Mouse (Mus musculus) G1E (cell line): Measurements from ENCODE around the gene Ubp1. TPM values are rescaled to one million over a fixed set of nuclear protein-coding genes. Genes with fewer than 3 reads are reported as not detected.
A peak's percentile ranks its signal among the peaks of the same experiment; 100 is the strongest.

Source experiments
- ATAC-seq: 2 replicates; pipeline ENCODE4 v1.8.0; 2016; ENCODE audit warnings: mild to moderate bottlenecking; ENCODE audit not compliant: insufficient number of reproducible peaks, poor library complexity, low FRiP score, severe bottlenecking; ENCODE audit errors: extremely low read depth
- DNase-seq: peaks from one replicate; pipeline ENCODE4 v3.0.0; 2012; ENCODE audit warnings: low spot score
- H3K27me3 ChIP-seq: 2 replicates; pipeline ENCODE4 v1.6.1; 2012; ENCODE audit warnings: mild to moderate bottlenecking, low read length, inconsistent platforms; ENCODE audit not compliant: insufficient read depth
- H3K36me3 ChIP-seq: replicated peaks from 2 replicates; pipeline ENCODE3; 2012; ENCODE audit warnings: mild to moderate bottlenecking, inconsistent platforms
- H3K4me1 ChIP-seq: 2 replicates; pipeline ENCODE4 v1.6.1; 2012; ENCODE audit warnings: low read depth, low read length, inconsistent platforms, mixed read lengths; ENCODE audit not compliant: insufficient read depth
- H3K4me3 ChIP-seq: 2 replicates; pipeline ENCODE4 v1.5.1; 2012; ENCODE audit warnings: low read depth, mild to moderate bottlenecking, inconsistent platforms, low read length, moderate library complexity, mixed read lengths
- H3K9me3 ChIP-seq: replicated peaks from 2 replicates; pipeline ENCODE4 v1.6.1; 2012; ENCODE audit warnings: inconsistent platforms
- CTCF ChIP-seq: IDR thresholded peaks from 2 replicates; pipeline ENCODE4 v1.5.1; 2012; ENCODE audit warnings: low read depth, low read length, inconsistent platforms, mixed read lengths
- GATA1 ChIP-seq: IDR thresholded peaks from 2 replicates; pipeline ENCODE4 v1.6.1; 2012; ENCODE audit warnings: borderline replicate concordance, low read length, inconsistent platforms, mixed read lengths
- GATA2 ChIP-seq: IDR thresholded peaks from 2 replicates; pipeline ENCODE4 v1.6.1; 2012; ENCODE audit warnings: low read depth, low read length, inconsistent platforms, borderline replicate concordance
- POLR2AphosphoS5 ChIP-seq: IDR thresholded peaks from 2 replicates; pipeline ENCODE4 v1.6.1; 2012; ENCODE audit warnings: low read depth, low read length, inconsistent platforms; ENCODE audit not compliant: insufficient replicate concordance
- TAL1 ChIP-seq: conservative IDR thresholded peaks from 2 replicates; pipeline ENCODE4 v1.6.1; 2012; ENCODE audit warnings: low read depth, low read length, inconsistent platforms, mixed read lengths
- polyA plus RNA-seq: library from polyadenylated mRNA; stranded (reverse); fragments of >175 nt; gene quantifications from 2 replicates; pipeline ENCODE4 v1.2.3, GENCODE M21; 2012
- total RNA-seq, 2 experiments: library from RNA; stranded (forward) in 1 of 2; stranded (reverse) in 1 of 2; fragments of 200-1000 nt in 1 of 2; fragments of >200 nt in 1 of 2; fragmentation: Nextera tagmentation in 1 of 2; gene quantifications; 2 replicates each; pipeline ENCODE4 v1.2.3; 2014 to 2017

The Ubp1 gene
- total and polyA plus RNA-seq, 3 experiments = 75.0 to 147 (median 76.7) TPM

DNA sequence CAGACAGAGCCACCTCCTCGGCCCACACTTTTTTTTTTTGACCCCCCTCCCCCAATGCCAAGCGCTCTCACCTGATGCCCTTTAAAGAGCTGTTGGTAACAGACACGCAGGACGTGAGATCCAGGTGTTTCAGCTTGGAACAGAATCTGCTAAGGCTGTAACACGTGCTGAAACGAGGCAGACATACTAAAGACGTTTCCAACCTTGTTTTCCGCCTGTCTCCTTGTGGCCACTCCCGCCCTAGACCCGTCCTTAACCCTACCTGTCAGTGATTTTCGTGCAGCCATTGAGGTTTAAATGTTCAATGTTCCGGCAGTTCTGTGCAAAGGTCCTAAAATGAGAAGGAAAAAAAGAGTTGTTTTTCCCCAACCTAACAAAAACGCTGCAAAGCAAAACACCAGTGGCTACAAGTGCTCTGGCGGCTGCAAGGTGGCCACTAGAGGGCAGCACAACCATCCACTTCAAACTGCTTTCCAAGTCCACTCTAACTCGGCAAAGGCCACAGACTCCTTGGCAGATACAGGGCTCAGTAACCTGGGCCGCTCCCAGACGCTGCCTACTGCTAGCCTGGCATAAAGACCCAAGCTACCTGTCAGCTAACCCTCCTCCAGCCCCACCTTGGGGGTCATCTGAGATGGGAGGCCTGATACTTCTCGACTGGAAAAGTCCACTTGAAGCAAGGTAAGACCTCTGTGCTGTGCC, 60.0 kb downstream of the Ubp1 start:
- peaks cover 12% of the 10 kb centered on the region for H3K4me1 ChIP-seq
- H3K36me3 ChIP-seq = no peaks in the 10 kb centered on the region
- peak overlapping the region; percentile 21; the same call in 1 of the 2 replicates for H3K4me3 ChIP-seq
- H3K27me3 ChIP-seq = peaks cover 12% of the 10 kb centered on the region; the same call in 1 of the 2 replicates
- no peak for TF ChIP-seq POLR2AphosphoS5
- peak; percentile 81 for TF ChIP-seq CTCF
- TF ChIP-seq GATA2 = no peak
- no peak for TF ChIP-seq TAL1
- no peak for TF ChIP-seq GATA1
- H3K9me3 ChIP-seq = peaks cover 3% of the 10 kb centered on the region
- DNase-seq (peak; percentile 70), ATAC-seq (peak; percentile 67)

DNA sequence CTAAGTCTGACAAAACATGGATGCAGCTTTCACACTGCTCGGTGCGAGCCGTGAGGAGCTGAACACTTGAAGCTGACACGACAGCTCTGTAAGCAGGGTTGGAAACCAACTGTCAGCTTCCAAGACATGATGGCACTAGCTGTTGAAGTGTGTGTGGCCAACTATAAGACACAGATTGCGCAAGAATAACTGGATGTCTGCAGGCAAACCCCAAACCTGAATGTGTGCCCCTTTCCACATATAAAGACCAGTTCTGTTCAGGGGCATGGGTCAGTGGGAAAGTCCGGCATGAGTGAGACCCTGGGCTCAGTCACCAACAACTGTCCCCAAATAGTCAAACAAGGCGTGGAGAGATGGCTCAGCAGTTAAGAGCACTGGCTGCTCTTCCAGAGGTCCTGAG, 62.1 kb downstream of the Ubp1 start:
- no peaks in the 10 kb centered on the region for H3K36me3 ChIP-seq

DNA sequence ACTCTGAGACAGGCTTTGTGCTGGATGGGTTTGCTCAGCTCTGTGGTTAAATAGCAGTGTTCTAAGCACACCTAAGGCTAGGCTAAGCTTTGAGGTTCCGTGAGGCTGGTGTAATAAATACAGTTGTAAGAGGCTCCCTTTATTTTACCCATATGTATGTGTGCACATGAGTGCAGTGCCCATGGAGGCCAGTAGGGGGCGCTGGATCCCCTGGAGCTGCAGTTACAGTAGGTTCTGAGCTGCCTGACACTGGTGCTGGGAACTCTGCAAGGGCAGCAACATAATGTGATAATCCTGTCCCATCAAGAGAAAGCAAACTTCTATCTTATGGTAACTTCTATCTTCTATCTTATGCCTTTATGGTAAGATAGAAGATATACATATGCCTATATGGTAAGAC, 67.6 kb downstream of the Ubp1 start:
- H3K4me1 ChIP-seq = no peaks in the 10 kb centered on the region
- ATAC-seq (no peak), DNase-seq (no peak)
- H3K9me3 ChIP-seq = peaks cover 5% of the 10 kb centered on the region
- TF ChIP-seq TAL1 = no peak
- TF ChIP-seq GATA2 = no peak
- peak; percentile 54; the same call in 1 of the 2 replicates for TF ChIP-seq CTCF
- TF ChIP-seq GATA1 = no peak
- no peak for TF ChIP-seq POLR2AphosphoS5
- no peak overlapping the region for H3K4me3 ChIP-seq
- H3K36me3 ChIP-seq = no peaks in the 10 kb centered on the region
- H3K27me3 ChIP-seq = 0 out of 2 replicates have a peak, but pooled peaks cover 4% of the 10 kb centered on the region

More for the DNA sequence above, 62.1 kb downstream of the Ubp1 start:
- H3K4me1 ChIP-seq = peaks cover 12% of the 10 kb centered on the region
- DNase-seq (no peak), ATAC-seq (no peak)
- H3K9me3 ChIP-seq = peaks cover 3% of the 10 kb centered on the region
- no peak for TF ChIP-seq GATA2
- no peak for TF ChIP-seq TAL1
- no peak for TF ChIP-seq POLR2AphosphoS5
- no peak for TF ChIP-seq CTCF
- no peak for TF ChIP-seq GATA1
- H3K4me3 ChIP-seq = no peak overlapping the region
- H3K27me3 ChIP-seq = peaks cover 9% of the 10 kb centered on the region; the same call in 1 of the 2 replicates

DNA sequence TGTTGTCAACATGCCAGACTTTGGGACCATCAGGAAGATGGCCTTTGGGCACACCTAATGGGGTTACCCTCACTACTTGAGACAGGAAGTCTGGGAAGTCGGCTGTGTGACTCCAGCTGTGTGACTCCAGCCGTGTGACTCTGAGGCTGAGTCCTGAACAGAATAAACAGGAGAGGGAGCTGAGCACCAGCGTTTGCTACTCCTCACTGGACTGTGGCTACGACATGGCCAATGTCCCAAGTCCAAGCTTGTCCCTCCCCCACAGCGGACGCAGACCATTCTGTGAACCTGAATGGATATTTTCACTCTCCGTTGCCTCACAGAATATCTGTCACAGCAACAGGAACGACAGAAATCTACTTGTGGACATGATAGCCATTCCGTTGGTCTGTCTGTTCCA, 76.1 kb downstream of the Ubp1 start:
- peaks cover 4% of the 10 kb centered on the region for H3K9me3 ChIP-seq
- no peak overlapping the region for H3K4me3 ChIP-seq
- peaks cover 3% of the 10 kb centered on the region; the same call in 1 of the 2 replicates for H3K4me1 ChIP-seq
- ATAC-seq = no peak
- no peak for DNase-seq
- peaks cover 6% of the 10 kb centered on the region for H3K27me3 ChIP-seq
- TF ChIP-seq GATA1 = no peak
- TF ChIP-seq TAL1 = no peak
- TF ChIP-seq POLR2AphosphoS5 = no peak
- no peak for TF ChIP-seq GATA2
- TF ChIP-seq CTCF = no peak
- no peaks in the 10 kb centered on the region for H3K36me3 ChIP-seq

DNA sequence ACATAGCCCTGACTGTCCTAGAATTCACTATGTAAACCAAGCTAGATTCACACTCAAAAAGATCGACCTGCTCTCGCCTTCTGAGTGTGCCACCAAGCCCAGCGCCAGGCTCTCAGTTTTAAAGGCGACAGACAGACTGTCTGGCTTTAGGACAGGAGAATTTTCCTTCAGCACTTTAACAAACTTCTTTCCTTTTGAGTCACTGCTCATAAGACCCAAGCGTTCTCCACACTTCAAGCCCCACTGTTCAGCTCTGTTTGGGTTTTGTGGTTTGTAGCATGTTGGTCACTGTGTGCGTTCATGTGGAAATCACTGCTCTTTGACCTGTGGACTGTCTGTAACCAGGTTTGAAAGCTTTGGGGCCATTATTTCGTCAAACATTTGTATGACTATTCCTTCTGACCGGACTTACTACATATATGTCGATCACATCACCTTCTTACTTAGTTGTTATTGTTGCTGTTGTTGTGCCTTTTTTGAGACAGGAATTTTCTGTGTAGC, 77.2 kb downstream of the Ubp1 start:
- Histone ChIP-seq H3K4me3 (no peak overlapping the region), H3K27me3 (peaks cover 6% of the 10 kb centered on the region), H3K36me3 (no peaks in the 10 kb centered on the region), H3K9me3 (peaks cover 4% of the 10 kb centered on the region), H3K4me1 (peaks cover 3% of the 10 kb centered on the region; the same call in 1 of the 2 replicates)
- no peak for ATAC-seq
- TF ChIP-seq POLR2AphosphoS5 (no peak), CTCF (no peak), GATA2 (no peak), GATA1 (no peak), TAL1 (no peak)
- no peak for DNase-seq

DNA sequence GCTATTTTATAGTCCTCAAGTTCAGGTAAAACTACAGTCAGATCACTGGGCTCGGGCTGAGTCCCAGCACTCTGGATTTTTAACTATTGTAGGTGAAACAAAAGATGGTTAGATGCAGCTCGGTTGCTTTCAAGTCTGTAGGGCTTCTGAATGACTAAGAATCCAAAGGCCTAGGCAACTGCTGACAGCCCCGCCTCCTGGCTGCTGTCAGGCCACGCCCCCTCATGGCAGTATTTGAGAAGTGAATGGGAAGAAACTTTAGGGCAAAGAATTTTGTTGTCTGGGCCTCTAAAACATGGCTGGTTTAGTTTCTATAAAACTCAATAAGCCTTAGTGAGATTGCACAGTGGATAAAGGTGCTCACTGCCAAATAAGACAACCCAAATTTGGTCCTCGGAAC, 78.8 kb downstream of the Ubp1 start:
- DNase-seq = no peak
- ATAC-seq = no peak
- H3K4me3 ChIP-seq = no peak overlapping the region
- peaks cover 6% of the 10 kb centered on the region for H3K27me3 ChIP-seq
- H3K9me3 ChIP-seq = peaks cover 4% of the 10 kb centered on the region
- TF ChIP-seq CTCF (no peak), GATA2 (no peak), TAL1 (no peak)
- no peaks in the 10 kb centered on the region for H3K36me3 ChIP-seq
- peaks cover 3% of the 10 kb centered on the region; the same call in 1 of the 2 replicates for H3K4me1 ChIP-seq
